Mouse (Mus musculus) 3T3-L1 (cell line): ENCODE measurements around the gene Klhl5.

ENCODE experiments used
- DNase-seq: peaks from one replicate; pipeline ENCODE4 v3.0.0-alpha.2; 2015; ENCODE audit warnings: low read depth, low spot score

The Klhl5 gene

DNA sequence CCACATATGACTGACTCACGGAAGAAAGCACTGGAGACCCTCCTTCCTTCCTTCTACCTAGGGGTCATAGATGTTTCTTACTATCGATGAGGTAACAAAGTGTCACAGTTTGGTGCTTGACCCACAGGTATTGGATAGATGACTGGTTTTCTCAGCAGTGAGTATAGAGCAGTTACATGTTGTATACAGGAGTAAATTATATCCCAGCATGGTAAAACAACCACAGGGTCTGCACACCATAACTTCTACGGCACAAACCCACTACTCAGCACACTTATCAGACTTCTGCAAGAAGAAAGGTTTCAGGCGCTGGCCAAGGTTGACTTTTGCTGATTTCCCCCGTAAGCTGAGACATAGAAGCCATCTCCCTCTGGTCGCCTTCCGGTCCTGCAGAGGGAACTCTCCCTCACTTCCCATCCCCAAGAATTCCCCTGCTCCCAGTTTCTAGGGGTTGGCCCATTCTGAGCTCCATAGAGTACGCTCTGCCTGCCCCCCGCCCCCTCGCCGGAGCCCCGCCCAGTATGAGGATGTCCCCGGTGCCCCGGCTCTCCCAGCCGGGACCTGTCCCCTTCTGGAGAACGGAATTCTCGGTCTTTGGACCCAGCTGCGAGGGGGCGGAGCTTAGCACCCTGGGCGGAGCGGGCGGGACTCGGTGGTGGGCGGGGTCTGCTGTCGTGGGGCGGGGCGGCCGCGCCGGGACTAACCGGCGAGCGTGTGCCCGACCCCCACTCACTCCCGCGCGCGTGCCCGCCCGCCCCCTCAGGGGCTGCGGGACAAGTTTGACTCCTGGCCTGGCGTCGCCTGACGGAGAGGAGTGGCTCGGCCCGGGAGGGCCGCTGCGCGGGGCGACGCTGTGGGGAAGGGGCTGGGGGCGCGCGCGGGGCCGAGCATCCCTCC lies at the start of gene Klhl5:
Klhl5 (plus strand) TSS at position 664 of the 897 bp plus-strand sequence.
- DNase-seq: peak; percentile 82

DNA sequence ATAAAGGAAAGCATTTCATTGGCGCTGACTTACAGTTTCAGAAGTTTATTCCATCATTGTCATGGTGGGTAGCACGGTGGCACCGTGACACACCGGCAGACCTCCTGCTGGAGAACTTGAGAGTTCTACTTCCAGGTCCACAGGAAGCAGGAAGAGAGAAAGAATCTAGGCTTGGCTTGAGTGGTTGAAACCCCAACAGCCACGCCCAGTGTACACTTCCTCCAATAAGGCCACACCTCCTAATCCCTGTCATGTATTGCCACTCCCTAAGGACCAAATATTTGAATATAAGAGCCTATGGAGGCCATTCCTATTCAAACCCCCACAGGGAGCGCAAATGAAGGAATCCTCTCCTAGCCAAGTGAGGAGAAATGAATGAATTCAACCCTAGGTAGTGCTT lies 49.7 kb upstream of the Klhl5 start:
- DNase-seq: no peak

GRCm38 (mm10) chr5:65059806-65060205 lies 47.5 kb upstream of the Klhl5 start:
- no peak for DNase-seq

- DNase-seq: no peak
These were observed 45.1 kb upstream of the Klhl5 start for GRCm38 (mm10) chr5:65062236-65062635.

DNA sequence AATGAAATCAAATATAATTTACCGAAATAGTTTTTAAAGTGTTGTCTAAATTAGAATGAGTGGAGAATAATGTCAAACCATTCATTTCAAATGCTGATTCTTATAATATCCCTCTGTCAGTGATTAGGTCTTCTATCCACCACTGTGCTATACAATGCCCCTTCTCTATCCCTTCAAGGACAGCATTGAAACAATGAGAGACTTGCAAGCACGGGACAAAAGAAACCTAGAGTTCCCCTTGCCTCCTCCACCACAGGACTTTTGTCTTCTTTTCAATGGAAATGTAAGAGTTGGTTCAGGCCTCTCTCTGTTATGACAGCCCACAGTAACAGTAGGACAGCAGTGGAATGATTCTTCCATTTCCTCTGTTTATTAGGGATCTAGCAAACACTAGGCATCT lies 44.1 kb upstream of the Klhl5 start:
- DNase-seq: no peak

- DNase-seq: no peak
These were observed 39.2 kb upstream of the Klhl5 start for GRCm38 (mm10) chr5:65068166-65068565.

GRCm38 (mm10) chr5:65069872-65070271 lies 37.5 kb upstream of the Klhl5 start:
- no peak for DNase-seq

DNA sequence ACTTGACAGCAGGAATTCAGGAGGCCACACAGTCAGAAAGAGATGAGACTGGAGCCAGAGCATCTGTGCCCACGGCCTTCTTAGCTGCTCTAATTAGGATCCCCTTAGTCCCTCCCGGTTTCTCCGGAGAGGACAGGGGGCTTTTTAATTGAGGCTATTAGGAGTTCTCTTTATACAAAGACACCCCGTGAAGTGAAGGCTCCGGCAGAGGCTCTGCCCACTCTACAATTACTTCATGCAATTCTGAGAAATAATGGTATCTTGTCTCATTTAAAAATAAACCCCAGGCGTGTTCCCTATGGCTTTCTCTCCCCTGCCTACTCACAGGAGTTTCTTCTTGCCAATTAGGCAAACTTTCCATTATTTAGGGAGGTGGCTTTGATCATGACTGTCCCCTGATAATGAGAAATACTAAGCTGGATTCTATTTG lies 35.6 kb upstream of the Klhl5 start:
- no peak for DNase-seq

DNA sequence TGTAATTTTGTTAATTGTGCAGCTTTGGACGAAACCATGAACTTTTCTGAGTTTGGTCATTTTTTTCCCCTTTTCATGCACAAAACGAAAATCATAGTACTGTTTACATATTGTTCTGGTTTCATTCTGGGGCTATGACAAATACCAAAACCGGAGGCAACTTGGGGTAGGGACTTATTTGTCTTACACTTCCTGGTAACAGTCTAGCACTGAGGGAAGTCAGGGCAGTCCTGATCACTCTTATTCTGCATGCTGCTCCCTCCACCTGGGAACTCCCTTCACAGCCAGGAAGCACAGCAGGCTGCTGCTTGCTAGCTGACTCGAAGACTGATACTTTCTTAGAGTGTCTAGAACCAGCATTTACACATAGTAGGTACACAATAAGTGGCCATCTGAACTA lies 34.1 kb upstream of the Klhl5 start:
- DNase-seq: no peak

GRCm38 (mm10) chr5:65074693-65075092 lies 32.6 kb upstream of the Klhl5 start:
- no peak for DNase-seq

- peak; percentile 44 for DNase-seq
These were observed 31.3 kb upstream of the Klhl5 start for GRCm38 (mm10) chr5:65076087-65076486.

DNA sequence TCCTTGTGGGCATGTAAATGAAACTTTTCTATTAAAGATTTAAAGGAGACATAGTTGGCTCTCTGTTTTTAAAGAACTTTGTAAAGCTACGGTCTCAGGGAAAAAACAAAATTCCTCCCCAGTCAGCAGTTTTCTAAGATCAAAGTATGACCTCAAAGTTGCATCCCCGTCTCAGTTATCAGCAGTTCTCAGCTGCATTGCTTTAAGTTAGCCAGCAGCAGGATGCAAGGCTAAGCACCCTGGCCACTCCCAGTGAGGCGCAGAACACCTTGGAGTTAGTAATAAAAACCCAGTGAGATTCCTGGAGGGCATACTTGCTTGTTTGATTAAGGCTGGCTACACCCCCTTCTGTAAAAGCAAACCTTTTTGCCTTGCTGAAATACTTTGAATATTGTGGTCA lies 30.6 kb upstream of the Klhl5 start:
- no peak for DNase-seq

- DNase-seq: peak; percentile 63
These were observed 29.3 kb upstream of the Klhl5 start for GRCm38 (mm10) chr5:65078081-65078480.

DNA sequence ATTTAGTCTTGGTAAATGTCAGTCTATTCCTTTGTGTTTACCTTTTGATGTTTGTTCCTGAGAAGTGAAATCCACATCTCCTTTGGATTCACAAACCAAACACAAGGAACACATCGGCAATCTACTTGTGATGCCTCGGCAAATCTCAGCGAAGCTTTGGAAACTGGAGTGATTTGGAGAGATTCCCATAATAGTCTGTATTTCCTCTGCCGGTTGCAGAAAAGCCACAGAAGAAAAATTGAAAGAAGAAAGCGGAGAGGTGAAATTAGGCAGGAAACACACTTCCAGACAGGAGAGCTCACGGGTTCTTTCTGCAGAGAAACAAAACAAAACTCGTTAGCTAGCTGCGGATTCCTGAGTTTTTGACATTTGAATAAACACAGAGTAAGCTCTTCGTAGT lies 27.5 kb upstream of the Klhl5 start:
- DNase-seq: no peak

GRCm38 (mm10) chr5:65081836-65082235 lies 25.5 kb upstream of the Klhl5 start:
- DNase-seq: no peak

DNA sequence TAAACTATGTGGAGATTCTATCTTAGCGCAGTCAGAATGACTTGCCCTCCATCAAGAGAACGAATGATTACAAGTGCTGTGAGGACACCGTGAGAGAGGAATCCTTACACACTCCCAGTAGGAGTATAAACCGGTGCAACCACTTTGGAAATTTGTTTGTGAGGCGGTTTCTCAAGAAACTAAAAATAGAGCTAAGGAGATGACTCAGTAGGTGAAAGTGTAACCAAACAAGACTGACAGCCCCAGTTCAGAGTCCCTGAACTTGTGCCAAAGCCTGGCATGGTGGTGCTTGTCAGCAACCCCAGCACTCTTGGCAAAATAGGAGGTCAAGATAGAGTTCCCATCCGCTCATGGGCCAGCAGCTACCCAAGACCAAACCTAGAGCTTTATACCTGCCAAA lies 20.8 kb upstream of the Klhl5 start:
- peak; percentile 76 for DNase-seq

DNA sequence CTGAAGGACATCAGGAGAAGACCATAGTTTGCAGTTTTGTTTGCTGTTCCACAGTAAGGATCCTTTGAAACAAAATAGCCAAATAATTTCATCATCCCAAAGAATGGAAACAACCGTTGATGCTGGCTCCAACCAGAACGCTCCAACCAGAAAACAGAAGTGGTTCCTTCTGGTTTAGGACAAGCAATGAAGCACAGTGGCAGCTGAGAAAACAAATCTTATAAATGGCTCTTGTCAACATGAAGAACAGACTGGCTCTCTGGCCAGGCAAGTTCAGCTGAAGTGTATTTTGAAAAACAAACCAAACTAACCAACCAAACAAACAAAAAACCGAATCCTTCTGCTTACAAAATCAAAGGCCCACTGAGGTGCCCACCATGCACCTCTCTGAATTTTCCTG lies 17.6 kb upstream of the Klhl5 start:
- no peak for DNase-seq

DNA sequence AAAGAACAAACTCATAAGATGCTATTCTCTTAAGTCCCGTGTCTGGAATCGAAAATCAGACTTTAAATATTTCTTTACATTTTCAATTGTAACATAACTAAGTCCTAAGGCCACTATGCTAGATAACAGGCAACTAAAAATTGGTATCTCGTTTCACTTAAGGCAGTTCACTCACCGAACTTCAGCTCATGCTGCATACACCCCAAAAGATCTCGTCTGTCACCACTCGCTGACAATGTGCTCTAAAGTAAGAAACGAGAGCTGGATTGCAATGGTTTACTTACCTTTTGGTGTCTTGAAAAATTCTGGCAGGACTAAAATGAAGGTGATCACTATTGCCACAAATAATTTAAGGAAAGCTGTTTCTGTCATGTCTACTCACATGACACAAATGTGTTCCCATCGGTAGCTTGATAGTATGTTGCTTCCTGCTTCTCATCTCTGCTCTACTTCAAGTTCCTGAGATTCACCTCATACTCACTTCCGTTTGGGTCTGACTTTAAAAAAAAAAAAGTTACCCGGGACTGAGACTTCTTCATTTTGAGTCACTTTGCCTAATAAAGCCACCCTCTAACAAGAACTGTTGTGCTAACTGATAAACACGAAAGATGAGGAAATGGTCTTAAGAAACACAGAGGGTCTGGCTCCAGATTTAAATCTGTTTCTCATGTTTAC lies 16.0 kb upstream of the Klhl5 start:
- no peak for DNase-seq

DNA sequence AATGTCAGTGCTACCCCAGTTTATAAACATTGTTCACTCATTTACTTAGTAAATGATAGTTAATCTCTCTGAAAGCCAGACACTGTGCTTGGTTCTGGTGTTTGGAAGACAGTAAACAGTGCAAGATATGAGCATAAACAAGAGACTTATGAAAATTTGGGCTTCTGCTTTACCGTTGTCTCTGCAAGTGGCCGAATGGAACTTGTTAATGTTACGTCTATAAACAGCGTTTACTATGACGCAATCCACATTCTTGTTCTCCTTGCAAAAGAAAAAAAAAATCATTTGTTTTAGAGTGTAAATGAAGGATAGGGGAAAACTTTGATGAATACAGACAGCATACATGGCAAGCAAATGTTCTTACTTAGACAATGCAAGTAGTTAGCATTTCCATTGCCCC lies 15.4 kb upstream of the Klhl5 start, which contains the start of gene Tmem156:
Tmem156 (minus strand) TSS at position 212 of the 400 bp plus-strand sequence.
- DNase-seq: no peak

- no peak for DNase-seq
These were observed 13.6 kb upstream of the Klhl5 start for GRCm38 (mm10) chr5:65093769-65094168.

- DNase-seq: no peak
These were observed 12.3 kb upstream of the Klhl5 start for GRCm38 (mm10) chr5:65094902-65095545.

DNA sequence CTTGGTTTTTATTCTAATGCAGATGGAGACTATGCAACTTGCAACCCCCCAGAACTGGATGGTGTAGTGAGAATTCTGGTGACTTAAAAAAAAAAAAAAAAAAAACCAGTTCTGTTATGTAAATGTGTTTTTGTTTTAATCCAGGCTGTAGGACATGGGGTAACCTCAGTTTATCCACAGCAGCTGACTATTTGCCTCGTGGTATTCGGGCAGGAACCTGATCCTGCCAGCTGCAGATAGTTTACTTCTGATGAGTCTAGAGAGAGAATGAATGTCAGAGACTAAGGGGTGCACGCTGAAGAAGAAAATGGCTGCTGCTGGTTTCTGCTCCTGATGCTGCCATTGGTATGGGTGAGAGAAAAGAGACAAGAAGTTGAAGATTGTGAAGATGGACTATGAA lies 11.3 kb upstream of the Klhl5 start:
- DNase-seq: no peak
